Mouse (Mus musculus) midbrain, embryonic 11.5 days (tissue): ENCODE results near the gene Atxn1l. TPM values are rescaled to one million over a fixed set of nuclear protein-coding genes. Genes with fewer than 3 reads are reported as not detected.

Source experiments
- ATAC-seq: fragments of 200-750 bp; cut with Nextera tagmentation; 2 replicates; pipeline ENCODE4 v1.8.0; 2017; ENCODE audit warnings: moderate TSS enrichment, moderate library complexity; ENCODE audit not compliant: low FRiP score
- DNase-seq: peaks from one replicate; pipeline ENCODE4 v3.0.0; 2015; ENCODE audit warnings: low spot score; ENCODE audit errors: missing footprints
- H3K27ac ChIP-seq: fragments of 300-500 bp; sonication (generic); 2 replicates; pipeline ENCODE4 v1.5.1; 2014; ENCODE audit warnings: low read depth, low read length
- H3K27me3 ChIP-seq: fragments of 300-500 bp; sonication (generic); 2 replicates; pipeline ENCODE4 v1.6.1; 2014; ENCODE audit warnings: mild to moderate bottlenecking, low read length, moderate library complexity, mixed read lengths; ENCODE audit not compliant: control insufficient read depth, insufficient read depth
- H3K36me3 ChIP-seq: fragments of 300-500 bp; sonication (generic); 2 replicates; pipeline ENCODE4 v1.6.1; 2014; ENCODE audit warnings: mild to moderate bottlenecking, low read length, moderate library complexity, mixed read lengths; ENCODE audit not compliant: control insufficient read depth, insufficient read depth
- H3K4me1 ChIP-seq: fragments of 300-500 bp; sonication (generic); 2 replicates; pipeline ENCODE4 v1.6.1; 2014; ENCODE audit warnings: low read length; ENCODE audit not compliant: control insufficient read depth, insufficient read depth
- H3K4me2 ChIP-seq: fragments of 300-500 bp; sonication (generic); 2 replicates; pipeline ENCODE4 v1.6.1; 2014; ENCODE audit warnings: mild to moderate bottlenecking, moderate library complexity
- H3K4me3 ChIP-seq: fragments of 300-500 bp; sonication (generic); 2 replicates; pipeline ENCODE4 v1.5.1; 2014; ENCODE audit warnings: low read depth, low read length
- H3K9ac ChIP-seq: fragments of 300-500 bp; sonication (generic); 2 replicates; pipeline ENCODE4 v1.6.1; 2014; ENCODE audit warnings: low read length
- H3K9me3 ChIP-seq: fragments of 300-500 bp; sonication (generic); 2 replicates; pipeline ENCODE4 v1.6.1; 2016; ENCODE audit warnings: low read length; ENCODE audit not compliant: control insufficient read depth
- WGBS: fragments of 180-500 bp; shearing (Covaris S2); extraction: QIAGEN DNeasy Blood & Tissue Kit; methylation state at CpG from one replicate; pipeline ENCODE4 v1.1.7; 2014; 5-methylcytosine and 5-hydroxymethylcytosine counted together
- polyA plus RNA-seq: library from polyadenylated mRNA; unstranded; fragments of >200 nt; fragmentation: Nextera tagmentation; extraction: Ambion mirVana; gene quantifications from 2 replicates; pipeline ENCODE4 v1.2.1, GENCODE M21; 2014

The Atxn1l gene
- polyA plus RNA-seq, 1 experiment from 2014 or later = 4.9 TPM

DNA sequence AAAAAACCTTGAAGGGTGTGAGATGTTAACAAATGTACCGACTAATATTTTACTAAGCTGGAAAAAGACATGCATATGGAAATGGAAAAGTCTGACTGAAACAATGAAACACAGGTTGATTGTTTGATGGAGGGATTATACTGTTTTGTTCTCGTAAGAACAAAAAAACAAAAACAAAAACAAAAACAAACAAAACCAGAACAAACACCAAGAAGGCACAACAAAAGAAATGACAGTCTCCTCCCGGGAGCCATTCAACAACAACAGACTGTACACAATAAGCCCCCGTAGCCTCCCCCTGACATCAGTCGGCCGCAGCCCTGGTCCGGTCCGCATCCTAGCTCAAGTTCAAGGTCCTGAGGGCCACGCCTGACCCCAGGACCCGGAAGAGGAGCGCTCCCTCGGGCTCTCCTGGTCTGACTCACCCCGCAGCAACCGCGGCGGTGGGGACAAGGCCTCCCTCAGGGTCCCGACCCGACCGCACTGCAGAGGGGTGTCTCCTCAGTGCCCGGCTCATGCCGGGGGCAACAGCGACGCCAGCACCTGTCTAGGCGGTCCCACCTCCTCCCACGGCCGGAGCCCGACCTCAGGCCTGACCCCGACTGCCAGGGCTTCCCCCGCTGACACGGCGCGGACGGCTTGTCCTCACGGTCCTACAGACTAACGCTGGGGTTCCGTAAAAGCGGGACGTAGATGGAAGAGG is 44.9 kb downstream of the Atxn1l start:
- Histone ChIP-seq H3K27me3 (no peaks in the 10 kb centered on the region), H3K9me3 (no peaks in the 10 kb centered on the region), H3K4me3 (peak overlapping the region; percentile 99), H3K4me2 (peak overlapping the region; percentile 85), H3K36me3 (no peaks in the 10 kb centered on the region), H3K9ac (peak overlapping the region; percentile 95), H3K27ac (peak overlapping the region; percentile 40), H3K4me1 (peaks cover 17% of the 10 kb centered on the region)
- under 1% methylated on average over 38 of the region's 38 CpGs for WGBS
- ATAC-seq (peak; percentile 78), DNase-seq (no peak)

DNA sequence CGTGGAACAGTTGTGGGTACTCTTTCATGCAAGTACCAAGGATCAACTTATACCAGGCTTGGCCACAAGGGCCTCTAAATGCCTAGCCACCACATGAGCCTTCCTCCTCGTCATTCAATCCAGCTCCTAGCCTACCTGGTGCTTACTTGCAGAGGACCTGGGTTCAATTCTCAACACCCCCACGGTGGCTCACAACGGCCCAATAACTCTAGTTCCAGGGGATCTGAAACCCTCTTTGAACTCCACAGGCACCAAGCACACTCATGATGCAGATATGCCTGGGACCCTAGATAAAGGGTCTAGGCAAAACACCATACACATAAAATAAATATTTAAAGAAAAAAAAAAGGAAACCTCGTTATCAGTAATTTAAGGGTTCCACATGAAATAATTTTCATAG is 45.8 kb downstream of the Atxn1l start:
- ATAC-seq (no peak), DNase-seq (peak; percentile 86)
- Histone ChIP-seq H3K36me3 (no peaks in the 10 kb centered on the region), H3K4me1 (peaks cover 17% of the 10 kb centered on the region), H3K27ac (no peak overlapping the region), H3K4me3 (peak overlapping the region; percentile 99), H3K9ac (no peak overlapping the region), H3K4me2 (peak overlapping the region; percentile 85), H3K27me3 (no peaks in the 10 kb centered on the region), H3K9me3 (no peaks in the 10 kb centered on the region)
- 60% methylated on average over 5 of the region's 5 CpGs for WGBS

- Histone ChIP-seq H3K27ac (no peak overlapping the region), H3K9me3 (no peaks in the 10 kb centered on the region), H3K4me3 (no peak overlapping the region), H3K9ac (no peak overlapping the region), H3K4me1 (peaks cover 13% of the 10 kb centered on the region), H3K4me2 (no peak overlapping the region), H3K27me3 (no peaks in the 10 kb centered on the region), H3K36me3 (peaks cover 7% of the 10 kb centered on the region)
- ATAC-seq (no peak), DNase-seq (no peak)
- 92% methylated on average over 5 of the region's 5 CpGs for WGBS
Measured at GRCm38 (mm10) chr8:109687248-109687647, 50.3 kb downstream of the Atxn1l start.

DNA sequence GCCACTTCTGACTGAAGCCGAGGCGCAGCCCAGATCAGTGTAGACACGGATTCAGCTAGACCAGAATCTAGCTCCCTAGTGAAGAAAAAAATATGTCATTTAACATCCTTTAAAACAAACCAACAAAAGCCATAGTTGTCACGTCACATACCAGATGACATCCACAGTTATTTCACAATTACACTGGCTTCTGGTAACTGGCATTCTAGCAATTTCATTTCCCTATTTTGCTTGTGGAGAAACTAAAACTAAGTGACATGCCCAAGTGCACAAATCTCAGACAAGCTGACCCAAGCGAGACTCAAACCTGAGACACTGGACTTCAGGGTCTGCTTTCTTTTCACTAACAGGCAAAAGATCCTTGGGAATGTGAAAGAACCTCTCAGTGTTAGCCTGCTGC is 55.4 kb downstream of the Atxn1l start:
- whole genome bisulfite sequencing = 92% methylated on average over 5 of the region's 5 CpGs
- ATAC-seq (no peak), DNase-seq (no peak)
- H3K9ac ChIP-seq = no peak overlapping the region
- no peaks in the 10 kb centered on the region for H3K27me3 ChIP-seq
- no peak overlapping the region for H3K4me2 ChIP-seq
- H3K4me1 ChIP-seq = no peaks in the 10 kb centered on the region
- no peak overlapping the region for H3K27ac ChIP-seq
- no peaks in the 10 kb centered on the region for H3K9me3 ChIP-seq
- no peak overlapping the region for H3K4me3 ChIP-seq
- H3K36me3 ChIP-seq = peaks cover 27% of the 10 kb centered on the region

GRCm38 (mm10) chr8:109681535-109681934 is 56.0 kb downstream of the Atxn1l start:
- no peak overlapping the region for H3K27ac ChIP-seq
- H3K9ac ChIP-seq = no peak overlapping the region
- DNase-seq (no peak), ATAC-seq (no peak)
- H3K4me2 ChIP-seq = no peak overlapping the region
- WGBS = 88% methylated on average over 3 of the region's 3 CpGs
- H3K4me3 ChIP-seq = no peak overlapping the region
- H3K36me3 ChIP-seq = peaks cover 29% of the 10 kb centered on the region
- no peaks in the 10 kb centered on the region for H3K27me3 ChIP-seq
- H3K9me3 ChIP-seq = no peaks in the 10 kb centered on the region
- H3K4me1 ChIP-seq = no peaks in the 10 kb centered on the region

Other genes with a start within 250 kb of the Atxn1l start
- 3.1 TPM in 2 replicates for gene Pmfbp1, start 243.7 kb downstream of the Atxn1l start, polyA plus RNA-seq
- 18.7 and 22.0 TPM in 2 replicates for gene Dhx38, start 171.9 kb downstream of the Atxn1l start, polyA plus RNA-seq
- 28.2 and 31.4 TPM in 2 replicates for gene Txnl4b, start 171.8 kb downstream of the Atxn1l start, polyA plus RNA-seq
- gene Hp, start 158.6 kb downstream of the Atxn1l start, polyA plus RNA-seq = 0.33 and 0.34 TPM in 2 replicates
- 38.5 and 44.9 TPM in 2 replicates for gene Dhodh, start 129.1 kb downstream of the Atxn1l start, polyA plus RNA-seq
- 0.20 and 0.36 TPM in 2 replicates for gene Pkd1l3, start 123.2 kb downstream of the Atxn1l start, polyA plus RNA-seq
- gene Ist1, start 44.5 kb downstream of the Atxn1l start, polyA plus RNA-seq = 182 and 187 TPM in 2 replicates
- gene Zfp821, start 32.2 kb downstream of the Atxn1l start, polyA plus RNA-seq = 50.9 and 52.4 TPM in 2 replicates
- gene Ap1g1, start 40.8 kb upstream of the Atxn1l start, polyA plus RNA-seq = 41.6 and 47.3 TPM in 2 replicates
- gene Phlpp2, start 130.8 kb upstream of the Atxn1l start, polyA plus RNA-seq = 2.7 and 3.2 TPM in 2 replicates
- 0.25 and 0.37 TPM in 2 replicates for gene Marveld3, start 224.5 kb upstream of the Atxn1l start, polyA plus RNA-seq